Mouse (Mus musculus): ENCODE data around the gene Nup210l.

- peak; percentile 56 for TF ChIP-seq CTCF (conservative IDR thresholded peaks at IDR 0.05; ENCODE audit: low read length)
- TF ChIP-seq POU5F1 (IDR thresholded peaks at IDR 0.05; ENCODE audit: borderline replicate concordance, low read length) = no peak
Measured at GRCm38 (mm10) chr3:90220088-90220487, 116.2 kb downstream of the Nup210l start.

Data from E14TG2a.4 (cell line).